Mouse (Mus musculus): ENCODE measurements at regions not wholly inside any gene's neighbourhood (a gene's known extent, or its start where the extent isn't known, plus 50 kb on each side); places are given as distances from the start of the nearest gene placed in this dataset.

DNA sequence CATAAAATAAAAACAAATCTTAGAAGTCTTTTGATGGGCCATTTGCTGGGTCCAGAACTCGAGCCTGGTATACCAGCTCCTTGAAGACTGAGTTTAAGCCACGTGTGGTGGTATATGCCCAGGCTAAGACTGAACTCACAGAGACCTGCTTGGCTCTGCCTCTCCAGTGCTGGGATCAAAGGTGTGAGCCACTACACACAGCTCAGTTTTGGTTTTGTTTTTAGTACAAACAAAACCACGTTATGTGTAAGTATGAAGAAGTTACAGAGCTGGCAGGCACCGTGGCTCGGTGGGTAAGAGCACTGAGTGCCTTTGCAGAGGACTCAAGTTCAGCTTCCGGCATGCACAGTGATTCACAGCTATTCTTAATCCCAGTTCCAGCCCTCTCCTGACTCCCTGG, 75.6 kb downstream of the Wdr5 start:
- DNase-seq (ENCODE audit: extremely low read depth, insufficient read length, low spot score), result peak; percentile 30

DNA sequence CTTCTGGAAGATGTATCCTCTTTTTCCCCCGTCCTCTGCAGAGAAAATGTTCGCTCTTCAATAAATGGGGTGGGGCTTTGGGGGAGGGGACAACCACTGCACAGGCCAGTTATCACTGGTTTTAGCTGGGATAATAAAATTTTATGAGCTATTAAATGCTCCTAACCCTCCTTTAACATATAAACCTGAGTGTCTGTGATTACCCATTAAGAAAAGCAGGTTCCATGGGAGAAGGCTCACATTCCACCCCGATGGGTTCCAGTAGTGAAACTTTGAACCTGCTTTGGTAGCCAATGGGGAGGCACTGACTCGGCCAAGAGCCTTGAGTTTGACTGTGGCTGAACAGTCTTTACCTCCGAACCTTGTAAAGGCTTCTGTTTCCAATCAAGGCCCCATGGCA, 76.7 kb downstream of the Wdr5 start:
- DNase-seq (ENCODE audit: extremely low read depth, insufficient read length, low spot score), result no peak

DNA sequence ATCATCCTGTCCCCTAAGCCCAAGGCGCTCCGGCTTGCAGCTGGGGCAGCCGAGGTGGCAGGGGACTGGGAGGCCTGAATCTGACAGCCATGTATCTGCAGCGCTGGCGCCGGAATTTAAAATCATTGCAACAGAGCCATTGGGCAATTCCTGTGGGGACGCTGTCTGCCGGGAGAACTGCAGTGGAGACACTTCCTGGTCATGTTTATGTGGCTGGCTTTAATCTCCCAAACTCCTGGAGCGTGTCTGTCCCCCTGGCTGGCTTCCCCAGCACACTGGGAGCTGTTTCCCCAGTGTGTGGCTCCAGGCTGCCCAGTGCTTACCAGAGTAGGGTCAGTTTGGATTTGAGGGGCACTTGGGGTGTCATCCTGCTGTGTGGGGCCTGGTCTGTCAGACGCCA, 78.4 kb downstream of the Wdr5 start:
- DNase-seq (ENCODE audit: extremely low read depth, insufficient read length, low spot score), result peak; percentile 73

DNA sequence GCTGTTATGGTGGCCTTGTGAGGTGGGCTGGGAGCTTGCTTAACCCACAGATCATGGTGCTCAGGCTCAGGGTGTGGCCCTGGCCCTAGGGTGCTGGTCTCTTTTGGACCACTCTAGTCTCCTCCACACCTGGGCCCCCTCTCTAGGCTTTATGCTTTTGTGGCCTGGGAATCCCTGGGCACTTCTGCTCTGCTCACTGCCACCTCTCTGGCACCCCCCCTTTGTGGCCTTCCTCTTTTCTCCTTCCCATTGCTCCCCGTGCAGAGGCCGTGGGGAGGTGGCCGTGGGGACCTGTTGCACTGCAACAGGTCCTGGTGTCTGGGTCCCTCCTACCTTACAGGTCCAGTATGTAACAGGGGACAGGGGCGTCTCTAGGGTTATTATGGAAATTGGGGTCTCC, 80.3 kb downstream of the Wdr5 start:
- DNase-seq (ENCODE audit: extremely low read depth, insufficient read length, low spot score), result no peak

DNA sequence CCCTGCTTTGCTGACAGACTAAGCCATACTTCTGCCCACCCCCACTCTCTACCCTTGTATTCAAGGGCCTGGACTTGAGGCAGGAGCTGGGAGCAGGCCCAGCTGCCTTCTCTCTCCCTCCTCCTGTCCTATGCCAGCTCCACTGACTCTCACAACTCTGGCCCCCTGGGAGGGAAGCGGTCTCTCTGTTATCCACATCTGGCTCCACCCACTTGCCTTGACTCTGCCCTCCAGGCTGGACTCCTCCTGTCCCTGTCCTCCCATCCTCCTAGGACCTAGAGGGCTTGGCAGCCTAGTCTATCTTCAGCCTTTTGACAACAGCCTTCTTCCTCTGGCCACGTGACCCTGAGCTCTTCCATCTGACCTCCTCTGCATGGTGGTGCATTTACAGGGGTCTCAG, 80.0 kb upstream of the Rxra start:
- DNase-seq (ENCODE audit: extremely low read depth, insufficient read length, low spot score), result no peak

DNA sequence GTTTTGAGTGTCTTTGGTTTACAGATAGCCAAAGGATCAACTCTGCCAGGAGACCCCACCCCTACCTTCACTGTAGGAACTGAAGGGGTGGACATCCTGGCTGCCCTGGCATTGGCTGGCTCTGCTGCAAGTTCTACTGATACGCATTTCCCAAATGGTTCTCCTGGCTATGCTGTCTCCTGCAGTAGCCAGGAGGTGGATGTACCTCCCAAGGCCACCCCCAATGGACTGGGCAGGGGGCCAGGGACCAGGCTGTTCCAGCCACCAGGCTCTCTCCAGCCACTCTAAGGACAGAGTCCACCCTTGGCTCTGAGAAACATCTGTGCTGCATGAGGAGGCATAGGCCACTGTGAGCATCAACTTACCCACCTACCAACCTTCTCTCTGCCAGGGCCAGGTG, 79.3 kb upstream of the Rxra start:
- no peak for DNase-seq (ENCODE audit: extremely low read depth, insufficient read length, low spot score)

DNA sequence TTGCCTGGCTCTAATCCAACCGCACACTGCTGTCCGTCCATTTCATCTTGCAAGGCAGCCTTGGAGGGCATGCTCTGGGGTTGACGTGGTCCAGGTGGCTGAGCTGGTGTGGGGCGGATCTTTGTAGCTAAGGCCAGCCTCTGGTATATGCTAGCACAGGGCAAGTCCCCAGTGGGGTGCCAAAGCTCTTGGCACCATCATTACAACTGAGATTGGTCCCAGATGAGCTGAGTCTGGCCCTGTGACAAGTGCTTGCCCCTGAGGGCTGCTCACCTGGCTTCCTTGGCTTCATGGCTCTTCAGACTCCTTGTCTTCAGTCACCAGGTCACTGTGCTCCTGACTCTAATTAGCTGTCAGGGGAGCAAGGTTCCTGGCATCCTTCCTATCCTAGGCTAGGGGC, 78.3 kb upstream of the Rxra start:
- DNase-seq (ENCODE audit: extremely low read depth, insufficient read length, low spot score), result no peak

DNA sequence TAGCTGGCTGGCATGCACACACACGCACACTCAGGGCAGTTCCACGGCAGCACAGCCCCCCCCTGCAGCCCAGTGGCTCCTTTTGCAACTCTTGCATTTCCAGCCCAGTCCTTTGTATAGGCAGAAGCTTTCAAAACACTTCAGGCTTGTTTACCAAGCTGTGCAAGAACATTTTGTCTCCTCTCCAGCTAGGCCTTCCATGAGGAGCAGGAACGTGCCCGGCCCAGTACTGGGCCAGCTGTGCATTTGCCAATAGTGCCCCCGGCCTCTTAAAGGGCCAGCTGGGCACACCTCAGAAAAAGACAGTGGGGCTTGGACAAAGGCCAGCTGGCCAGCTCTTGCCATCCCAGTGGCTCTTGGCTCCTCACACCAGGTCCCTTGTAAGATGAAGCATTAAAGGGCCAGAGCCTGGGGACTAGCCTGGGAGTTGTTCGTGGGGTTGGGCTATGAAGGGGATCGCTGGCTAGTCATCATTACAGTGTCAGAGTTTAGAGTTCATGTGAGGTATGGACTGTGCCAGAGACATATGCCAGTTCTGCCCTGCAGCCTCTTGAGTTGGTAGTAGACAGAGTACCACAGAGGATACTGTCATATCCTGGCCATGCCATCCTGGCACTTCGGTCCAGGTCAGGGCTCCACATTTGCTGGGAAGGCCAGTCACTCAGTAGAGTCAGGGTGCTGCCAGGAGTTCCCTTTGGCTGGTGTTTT, 77.0 kb upstream of the Rxra start:
- peak; percentile 25 for DNase-seq (ENCODE audit: extremely low read depth, insufficient read length, low spot score)

DNA sequence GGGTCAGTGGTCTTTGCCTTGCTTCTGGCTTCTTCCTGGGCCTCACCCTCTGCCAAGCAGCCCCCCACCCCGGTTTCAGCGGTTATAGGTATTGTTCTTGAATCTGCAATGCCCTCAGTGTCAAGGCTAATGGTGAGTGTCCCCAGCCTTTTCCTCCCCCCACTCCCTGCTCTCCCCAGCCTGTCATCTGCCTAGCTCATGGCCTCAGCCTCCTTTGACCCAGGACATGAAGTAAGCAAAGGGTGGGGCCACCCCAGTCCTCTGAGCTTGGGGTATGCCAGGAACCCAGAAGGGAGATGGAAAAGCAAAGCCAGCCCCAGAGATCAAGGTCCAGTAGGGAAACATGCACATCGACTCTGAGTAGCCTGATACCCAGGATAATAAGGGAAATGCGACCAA, 76.5 kb upstream of the Rxra start:
- DNase-seq (ENCODE audit: extremely low read depth, insufficient read length, low spot score), result no peak

DNA sequence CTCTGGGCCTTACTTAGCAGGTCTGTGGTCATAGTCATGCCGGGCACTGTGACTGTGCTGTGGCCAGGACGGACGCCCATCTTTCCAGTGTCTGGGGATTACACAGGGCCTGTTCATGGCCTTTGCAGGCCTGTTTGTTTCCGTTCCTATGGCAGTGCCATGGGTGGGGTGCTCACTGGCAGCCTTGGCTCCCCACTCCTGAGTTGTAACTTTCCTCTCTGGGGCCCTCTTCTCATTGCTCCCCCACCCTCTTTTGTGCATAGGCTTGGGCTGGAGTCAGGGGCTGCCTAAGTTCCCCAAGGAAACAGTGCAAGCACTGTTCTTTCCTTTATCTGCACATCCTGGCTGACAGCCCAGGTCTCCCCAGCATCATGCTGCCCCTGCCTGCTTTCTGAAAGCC, 72.9 kb upstream of the Rxra start:
- no peak for DNase-seq (ENCODE audit: extremely low read depth, insufficient read length, low spot score)

DNA sequence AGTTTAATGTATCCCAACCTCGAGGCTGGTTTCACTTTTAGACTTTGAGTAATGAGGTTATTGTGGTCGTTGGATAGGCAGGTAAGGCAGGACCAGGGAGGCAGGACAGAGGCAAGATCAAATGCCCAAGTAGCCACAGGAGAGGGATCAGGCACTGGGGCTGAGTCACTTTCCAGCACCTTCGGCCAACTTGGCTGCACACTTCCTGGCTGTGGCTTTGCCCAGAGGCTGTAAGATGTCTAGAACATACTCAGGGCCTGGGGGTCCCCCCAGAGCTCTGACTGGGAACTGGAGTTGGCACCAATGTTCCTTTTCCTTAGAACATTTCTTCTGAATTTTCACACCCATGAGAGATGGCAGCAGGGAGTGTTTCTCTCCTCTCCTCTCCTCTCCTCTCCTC, 71.7 kb upstream of the Rxra start:
- DNase-seq (ENCODE audit: extremely low read depth, insufficient read length, low spot score), result peak; percentile 44

DNA sequence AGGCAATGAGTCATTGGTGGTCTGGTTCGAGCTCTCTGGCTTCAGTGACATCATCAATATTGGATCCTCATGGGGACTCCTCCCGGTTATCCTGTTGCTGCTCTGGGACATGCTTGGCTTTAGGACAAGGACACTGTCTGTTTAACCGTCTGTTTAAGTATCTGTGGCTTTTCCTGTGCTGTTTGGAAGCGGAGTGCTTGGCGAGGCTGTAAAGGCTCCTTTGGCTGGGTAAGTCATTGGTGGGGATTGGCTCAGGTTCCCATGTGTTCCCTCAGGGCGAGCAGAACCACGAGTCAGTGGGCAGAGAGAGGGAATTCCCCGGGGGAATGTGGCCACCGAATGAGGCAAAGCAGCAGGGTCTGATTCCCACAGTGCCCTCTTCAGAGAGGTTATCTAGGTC, 69.4 kb upstream of the Rxra start:
- peak; percentile 37 for DNase-seq (ENCODE audit: extremely low read depth, insufficient read length, low spot score)

DNA sequence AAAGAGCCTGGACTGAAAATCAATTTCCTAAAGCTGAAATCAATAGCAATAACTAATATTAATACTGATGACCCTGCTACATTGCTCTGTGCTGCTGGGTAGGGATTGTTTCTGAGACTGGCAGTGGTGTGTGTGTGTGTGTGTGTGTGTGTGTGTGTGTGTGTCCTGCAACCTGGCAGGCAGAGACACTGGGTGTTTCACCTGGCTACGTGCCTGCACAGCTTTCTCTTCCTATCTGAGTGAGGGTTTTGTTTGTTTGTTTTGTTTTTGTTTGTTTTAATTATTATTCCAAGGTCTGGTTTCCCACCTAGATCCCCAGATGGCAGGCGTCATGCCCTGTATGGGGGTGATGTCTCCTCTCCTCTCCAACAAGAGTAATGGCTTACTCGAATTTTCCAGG, 54.5 kb upstream of the Rxra start:
- no peak for DNase-seq (ENCODE audit: extremely low read depth, insufficient read length, low spot score)

DNA sequence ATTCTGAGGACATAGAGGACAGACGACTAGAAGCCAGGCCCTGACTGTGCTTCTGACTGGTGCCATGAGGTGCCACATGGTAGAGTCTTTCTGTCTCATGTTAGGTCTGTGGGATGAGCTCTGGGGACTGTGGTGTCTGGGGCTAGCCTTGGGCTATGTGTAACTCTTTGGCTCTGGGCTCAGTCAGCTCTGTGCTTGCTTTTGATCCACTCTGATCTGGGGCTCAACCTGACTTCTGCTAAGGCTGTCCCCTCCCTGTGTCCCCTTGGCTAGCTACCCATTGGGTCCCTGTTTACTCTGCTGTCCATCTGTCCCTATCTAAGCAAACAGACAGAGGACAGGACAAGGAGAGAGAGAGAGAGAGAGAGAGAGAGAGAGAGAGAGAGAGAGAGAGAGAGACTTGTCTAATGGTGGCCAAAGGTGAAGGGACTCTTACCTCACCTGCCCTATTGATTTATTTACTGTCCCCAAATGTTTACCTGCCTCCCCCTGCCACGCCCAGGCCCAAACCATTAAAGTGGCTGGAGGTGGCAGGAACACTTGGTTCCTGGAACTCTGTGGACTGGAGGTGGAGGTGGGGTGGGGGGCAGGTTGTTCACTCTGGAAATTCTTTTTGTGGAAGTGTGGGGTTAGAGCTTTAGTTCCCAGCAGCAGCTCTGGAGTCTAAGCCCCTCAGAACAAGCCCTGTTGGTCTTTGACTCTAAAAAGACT, 51.4 kb upstream of the Rxra start:
- DNase-seq (ENCODE audit: extremely low read depth, insufficient read length, low spot score), result no peak

Data from 3134 (cell line).